Mouse (Mus musculus) stomach, embryonic 15.5 days (tissue): ENCODE results near the gene Gm17657. TPM values are rescaled to one million over a fixed set of nuclear protein-coding genes. Genes with fewer than 3 reads are reported as not detected.

Experiments
- ATAC-seq: fragments of 200-750 bp; cut with Nextera tagmentation; 2 replicates; pipeline ENCODE4 v1.8.0; 2017; ENCODE audit warnings: low read depth, moderate number of reproducible peaks, moderate TSS enrichment; ENCODE audit not compliant: insufficient read depth, low FRiP score
- H3K27ac ChIP-seq: fragments of 300-500 bp; sonication (generic); 2 replicates; pipeline ENCODE4 v1.5.1; 2015; ENCODE audit warnings: mild to moderate bottlenecking, inconsistent platforms
- H3K27me3 ChIP-seq: fragments of 300-500 bp; sonication (generic); replicated peaks from 2 replicates; pipeline ENCODE4 v1.6.1; 2015; ENCODE audit warnings: inconsistent platforms
- H3K36me3 ChIP-seq: fragments of 300-500 bp; sonication (generic); 2 replicates; pipeline ENCODE4 v1.6.1; 2015; ENCODE audit warnings: inconsistent platforms
- H3K4me1 ChIP-seq: fragments of 300-500 bp; sonication (generic); 2 replicates; pipeline ENCODE4 v1.6.1; 2015; ENCODE audit warnings: inconsistent platforms
- H3K4me2 ChIP-seq: fragments of 300-500 bp; sonication (generic); 2 replicates; pipeline ENCODE4 v1.6.1; 2015; ENCODE audit warnings: mild to moderate bottlenecking, inconsistent platforms
- H3K4me3 ChIP-seq: fragments of 300-500 bp; sonication (generic); replicated peaks from 2 replicates; pipeline ENCODE4 v1.5.1; 2015; ENCODE audit warnings: inconsistent platforms
- H3K9ac ChIP-seq: fragments of 300-500 bp; sonication (generic); 2 replicates; pipeline ENCODE4 v1.6.1; 2015; ENCODE audit warnings: inconsistent platforms
- H3K9me3 ChIP-seq: fragments of 300-500 bp; sonication (generic); 2 replicates; pipeline ENCODE4 v1.6.1; 2016; ENCODE audit warnings: inconsistent platforms
- WGBS: fragments of 180-500 bp; shearing (Covaris S2); methylation state at CpG from one replicate; pipeline ENCODE4 v1.1.7; 2015; 5-methylcytosine and 5-hydroxymethylcytosine counted together
- polyA plus RNA-seq: library from polyadenylated mRNA; unstranded; fragments of >200 nt; fragmentation: Nextera tagmentation; extraction: Ambion mirVana; gene quantifications from 2 replicates; pipeline ENCODE4 v1.2.1, GENCODE M21; 2015

The Gm17657 gene
- polyA plus RNA-seq, 1 experiment from 2014 or later: not detected

DNA sequence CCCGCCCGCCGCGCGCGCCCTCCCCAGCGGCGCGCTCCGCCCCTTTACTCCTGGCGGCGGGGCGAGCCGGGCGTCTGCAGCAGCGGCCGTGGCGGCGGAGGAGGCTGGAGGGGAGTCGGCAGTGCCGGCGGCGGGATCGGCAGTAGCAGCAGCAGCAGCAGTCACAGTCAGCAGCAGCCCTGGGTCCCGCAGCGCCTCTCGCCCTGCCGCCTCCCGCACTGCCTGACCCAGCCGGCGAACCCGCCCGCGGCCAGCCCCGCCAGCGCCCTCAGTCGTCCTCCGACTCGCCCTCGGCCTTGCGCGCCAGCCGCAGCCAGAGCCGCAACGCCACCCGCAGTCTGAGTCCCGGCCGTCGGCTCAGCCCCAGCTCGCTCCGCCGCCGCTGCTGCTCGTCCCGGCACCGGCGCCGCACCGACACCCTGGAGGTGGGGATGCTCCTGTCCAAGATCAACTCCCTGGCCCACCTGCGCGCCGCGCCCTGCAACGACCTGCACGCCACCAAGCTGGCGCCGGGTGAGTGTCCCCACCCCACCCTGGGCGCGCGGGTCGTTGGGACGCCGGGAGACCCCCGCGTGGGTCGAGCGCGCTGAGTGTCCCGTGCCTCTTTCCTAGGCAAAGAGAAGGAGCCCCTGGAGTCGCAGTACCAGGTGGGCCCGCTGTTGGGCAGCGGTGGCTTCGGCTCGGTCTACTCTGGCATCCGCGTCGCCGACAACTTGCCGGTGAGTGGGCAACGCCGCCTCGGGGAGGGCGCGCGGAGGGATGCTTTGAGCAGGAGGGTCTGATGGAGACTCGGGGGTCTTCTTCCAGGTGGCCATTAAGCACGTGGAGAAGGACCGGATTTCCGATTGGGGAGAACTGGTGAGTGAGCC, 58.5 kb downstream of the Gm17657 start, which contains the start of gene Pim1:
Gene Pim1, plus strand, starts transcription at position 41 of the 869 bp plus-strand sequence.
- peaks cover 14% of the 10 kb centered on the region for H3K36me3 ChIP-seq
- H3K4me2 ChIP-seq: peak within 1 kb of the TSS; percentile 93
- no peak; the same call in 1 of the 2 replicates for ATAC-seq
- peaks cover 7% of the 10 kb centered on the region; the same call in 1 of the 2 replicates for H3K4me1 ChIP-seq
- H3K4me3 ChIP-seq: peak within 1 kb of the TSS; percentile 92
- no peaks in the 10 kb centered on the region for H3K27me3 ChIP-seq
- H3K9me3 ChIP-seq: no peaks in the 10 kb centered on the region
- H3K9ac ChIP-seq: peak within 1 kb of the TSS; percentile 94
- whole genome bisulfite sequencing: under 1% methylated on average over 90 of the region's 99 CpGs
- H3K27ac ChIP-seq: peak within 1 kb of the TSS; percentile 91

GRCm38 (mm10) chr17:29489971-29490712, 59.3 kb downstream of the Gm17657 start:
- under 1% methylated on average over 51 of the region's 68 CpGs for WGBS
- Histone ChIP-seq H3K4me1 (peaks cover 7% of the 10 kb centered on the region; the same call in 1 of the 2 replicates), H3K4me2 (peak overlapping the region; percentile 93), H3K27me3 (no peaks in the 10 kb centered on the region), H3K9me3 (no peaks in the 10 kb centered on the region), H3K4me3 (peak overlapping the region; percentile 92), H3K9ac (peak overlapping the region; percentile 24), H3K36me3 (peaks cover 14% of the 10 kb centered on the region), H3K27ac (peak overlapping the region; percentile 68)
- peak; percentile 91 for ATAC-seq

GRCm38 (mm10) chr17:29488978-29489970, 60.2 kb downstream of the Gm17657 start:
- Histone ChIP-seq H3K4me2 (peak overlapping the region; percentile 85), H3K9me3 (no peaks in the 10 kb centered on the region), H3K4me3 (peak overlapping the region; percentile 92), H3K27ac (peak overlapping the region; percentile 68), H3K27me3 (no peaks in the 10 kb centered on the region), H3K36me3 (peaks cover 9% of the 10 kb centered on the region; the same call in 1 of the 2 replicates), H3K9ac (peak overlapping the region; percentile 24), H3K4me1 (peaks cover 3% of the 10 kb centered on the region; the same call in 1 of the 2 replicates)
- no peak for ATAC-seq
- 6% methylated on average over 30 of the region's 30 CpGs for WGBS

GRCm38 (mm10) chr17:29488257-29488977, 61.0 kb downstream of the Gm17657 start:
- ATAC-seq: no peak
- WGBS: 77% methylated on average over 8 of the region's 8 CpGs

DNA sequence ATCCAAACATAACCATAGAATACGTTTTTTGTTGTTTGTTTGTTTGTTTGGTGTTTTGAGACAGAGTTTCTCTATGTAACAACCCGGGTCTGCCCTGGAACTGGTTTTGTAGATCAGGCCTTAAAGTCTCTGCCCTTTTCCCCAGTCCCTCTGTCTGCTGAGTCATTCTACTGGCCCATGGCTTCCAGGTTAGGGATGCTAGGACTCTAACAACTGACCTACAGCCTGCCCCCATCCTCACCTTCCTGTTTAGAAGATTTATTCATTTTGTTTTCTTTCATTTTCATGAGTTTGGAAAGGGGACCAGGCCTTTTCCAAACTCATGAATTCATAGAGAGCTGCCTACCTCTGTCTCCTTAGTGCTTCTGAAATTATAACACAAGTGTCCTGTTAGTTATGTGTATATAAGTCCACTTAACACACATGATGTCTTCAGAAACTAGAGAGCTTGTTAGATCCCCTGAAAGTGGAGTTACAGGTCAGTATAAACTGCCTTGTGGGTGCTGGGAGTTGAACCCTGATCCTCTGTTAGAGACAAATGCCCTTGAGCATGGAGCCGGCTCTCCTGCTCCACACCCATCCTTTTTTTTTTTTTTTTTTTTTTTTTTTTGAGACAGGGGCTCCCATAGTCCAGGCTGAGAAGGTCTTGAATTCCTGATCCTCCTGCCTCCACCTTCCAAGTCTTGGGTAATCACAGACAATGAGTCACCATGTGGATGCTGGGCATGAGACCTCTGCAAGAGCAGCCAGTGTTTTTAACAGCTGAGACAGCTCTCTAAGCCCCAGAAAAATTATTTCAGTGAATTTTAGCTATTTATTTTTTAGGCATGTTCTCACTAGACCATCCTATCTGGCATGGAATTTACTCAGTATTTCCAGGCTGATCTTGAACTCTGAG, 63.9 kb downstream of the Gm17657 start:
- WGBS: 62% methylated on average over 3 of the region's 3 CpGs
- no peaks in the 10 kb centered on the region for H3K27me3 ChIP-seq
- no peak overlapping the region for H3K4me2 ChIP-seq
- no peak for ATAC-seq
- H3K4me3 ChIP-seq: no peak overlapping the region
- no peaks in the 10 kb centered on the region; the same call in 1 of the 2 replicates for H3K4me1 ChIP-seq
- no peak overlapping the region for H3K9ac ChIP-seq
- no peaks in the 10 kb centered on the region for H3K36me3 ChIP-seq
- H3K27ac ChIP-seq: no peak overlapping the region
- no peaks in the 10 kb centered on the region for H3K9me3 ChIP-seq

More at GRCm38 (mm10) chr17:29488257-29488977, 61.0 kb downstream of the Gm17657 start:
- Histone ChIP-seq H3K4me2 (no peak overlapping the region; the same call in 1 of the 2 replicates), H3K4me3 (no peak overlapping the region), H3K36me3 (peaks cover under 1% of the 10 kb centered on the region; the same call in 1 of the 2 replicates), H3K9me3 (no peaks in the 10 kb centered on the region), H3K9ac (no peak overlapping the region), H3K27me3 (no peaks in the 10 kb centered on the region), H3K4me1 (peaks cover 3% of the 10 kb centered on the region; the same call in 1 of the 2 replicates), H3K27ac (no peak overlapping the region)

DNA sequence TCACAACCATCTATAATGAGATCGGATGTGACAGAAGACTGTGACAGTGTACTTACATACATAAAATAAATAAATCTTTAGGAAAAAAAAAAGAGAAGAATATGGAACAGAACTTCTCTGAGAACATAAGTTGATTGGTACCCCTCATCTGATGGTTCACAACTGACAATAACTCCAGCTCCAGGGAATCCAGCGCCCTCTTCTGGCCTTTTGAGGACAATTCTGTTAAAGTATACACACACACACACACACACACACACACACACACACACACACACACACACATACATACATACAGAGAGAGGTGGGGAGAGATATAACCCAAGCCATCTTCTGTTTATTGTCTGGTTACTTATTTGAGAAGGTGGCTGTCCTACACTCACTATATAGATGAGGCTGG, 65.0 kb downstream of the Gm17657 start:
- no peak for ATAC-seq
- no peaks in the 10 kb centered on the region for H3K9me3 ChIP-seq
- WGBS: 94% methylated on average over 2 of the region's 2 CpGs
- H3K27me3 ChIP-seq: no peaks in the 10 kb centered on the region
- no peak overlapping the region for H3K4me2 ChIP-seq
- no peak overlapping the region for H3K27ac ChIP-seq
- no peak overlapping the region for H3K4me3 ChIP-seq
- no peaks in the 10 kb centered on the region; the same call in 1 of the 2 replicates for H3K4me1 ChIP-seq
- no peak overlapping the region for H3K9ac ChIP-seq
- H3K36me3 ChIP-seq: no peaks in the 10 kb centered on the region

DNA sequence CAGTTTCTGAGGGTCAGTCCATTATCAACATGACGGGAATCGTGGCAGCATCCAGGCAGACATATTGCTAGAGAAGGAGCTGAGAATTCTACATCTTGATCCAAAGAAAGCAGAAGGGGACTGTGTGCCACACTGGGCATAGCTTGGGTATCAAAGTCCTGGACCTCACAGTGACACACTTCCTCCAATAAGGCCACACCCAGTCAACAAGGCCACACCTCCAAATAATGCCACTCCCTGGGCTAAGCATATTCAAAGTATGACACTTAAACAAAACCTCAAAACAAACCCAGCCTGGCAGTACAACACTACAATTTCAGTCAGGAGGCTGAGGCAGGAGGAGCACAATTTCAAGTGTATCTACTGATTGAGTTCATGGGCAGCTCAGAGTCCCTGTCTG, 66.2 kb downstream of the Gm17657 start:
- Histone ChIP-seq H3K4me2 (no peak overlapping the region), H3K36me3 (no peaks in the 10 kb centered on the region), H3K4me3 (no peak overlapping the region), H3K27ac (no peak overlapping the region), H3K9ac (no peak overlapping the region), H3K4me1 (no peaks in the 10 kb centered on the region), H3K9me3 (no peaks in the 10 kb centered on the region), H3K27me3 (no peaks in the 10 kb centered on the region)
- no peak for ATAC-seq
- WGBS: 89% methylated on average over 2 of the region's 2 CpGs

DNA sequence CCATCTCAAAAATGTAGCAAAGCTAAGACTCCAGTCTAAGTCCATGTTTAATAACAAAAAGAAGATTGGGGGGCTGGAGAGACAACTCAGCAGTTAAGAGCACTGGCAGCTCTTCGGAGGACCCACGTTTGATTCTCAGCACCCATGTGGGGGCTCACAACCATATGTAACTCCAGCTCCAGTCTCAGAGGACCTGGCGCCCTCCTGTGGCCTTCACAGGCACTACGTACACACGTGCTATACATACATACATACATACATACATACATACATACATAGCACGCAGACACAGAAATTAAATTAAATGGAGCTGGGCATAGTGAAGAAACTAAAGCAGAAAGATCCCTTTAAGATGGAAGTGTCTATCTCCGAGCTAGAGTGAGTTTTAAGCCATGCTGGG, 66.8 kb downstream of the Gm17657 start:
- no peak for ATAC-seq
- Histone ChIP-seq H3K4me3 (no peak overlapping the region), H3K36me3 (no peaks in the 10 kb centered on the region), H3K4me2 (no peak overlapping the region), H3K27me3 (no peaks in the 10 kb centered on the region), H3K27ac (no peak overlapping the region), H3K9me3 (no peaks in the 10 kb centered on the region), H3K9ac (no peak overlapping the region), H3K4me1 (no peaks in the 10 kb centered on the region)
- 89% methylated on average over 7 of the region's 7 CpGs for WGBS

GRCm38 (mm10) chr17:29480256-29480655, 69.2 kb downstream of the Gm17657 start:
- ATAC-seq: peak; percentile 31; the same call in 1 of the 2 replicates
- WGBS: 85% methylated on average over 2 of the region's 2 CpGs
- Histone ChIP-seq H3K9ac (no peak overlapping the region), H3K4me1 (no peaks in the 10 kb centered on the region), H3K9me3 (no peaks in the 10 kb centered on the region), H3K4me2 (no peak overlapping the region), H3K27ac (no peak overlapping the region), H3K36me3 (no peaks in the 10 kb centered on the region), H3K27me3 (no peaks in the 10 kb centered on the region), H3K4me3 (no peak overlapping the region)

GRCm38 (mm10) chr17:29478271-29478670, 71.2 kb downstream of the Gm17657 start:
- Histone ChIP-seq H3K27ac (no peak overlapping the region), H3K4me2 (no peak overlapping the region), H3K36me3 (no peaks in the 10 kb centered on the region), H3K27me3 (no peaks in the 10 kb centered on the region), H3K9ac (no peak overlapping the region), H3K9me3 (no peaks in the 10 kb centered on the region), H3K4me3 (no peak overlapping the region), H3K4me1 (no peaks in the 10 kb centered on the region; the same call in 1 of the 2 replicates)
- ATAC-seq: no peak
- WGBS: 76% methylated on average over 4 of the region's 4 CpGs
